ENCODE assay signal across 13 mouse cellular contexts in genomic region chr4:81332439-81332841, GRCm38 (mm10).
DNase-seq lines count a peak whose midpoint lies in the region; ATAC-seq and TF ChIP-seq lines count a peak whose summit lies in the region.
"Had no signal": no experiment of that assay in that cellular context is flagged by ENCODE, and none has a peak within 500 bp of the region (broad histone marks: within the 10 kb centered on the region; RNA-seq: fewer than 3 reads in every experiment).

No protein-coding gene starts in this region.

- H3K27me3 ChIP-seq in limb, embryonic 11.5 days (ENCODE audit: control insufficient read depth, insufficient read depth, low read length) = no peaks in the 10 kb centered on the region
- no peaks in the 10 kb centered on the region for H3K27me3 ChIP-seq in limb, embryonic 10.5 days (ENCODE audit: low read depth, poor library complexity, severe bottlenecking)
- no peaks in the 10 kb centered on the region for H3K27me3 ChIP-seq in forebrain, embryonic 15.5 days
- H3K27me3 ChIP-seq in limb, embryonic 14.5 days (ENCODE audit: control insufficient read depth, insufficient read depth, low read length) = no peaks in the 10 kb centered on the region
- H3K27me3 ChIP-seq in stomach, embryonic 16.5 days (ENCODE audit: control insufficient read depth, insufficient read depth, low read length) = no peaks in the 10 kb centered on the region

- 0 out of 2 replicates have a peak, but pooled peaks have one; percentile 51 for ATAC-seq in limb, embryonic 11.5 days (ENCODE audit: insufficient number of reproducible peaks, low FRiP score, low TSS enrichment, low read depth)
- peak; percentile 44; the same call in 1 of the 2 replicates for ATAC-seq in forebrain, embryonic 15.5 days (replicated peaks)
- ATAC-seq in limb, embryonic 14.5 days (ENCODE audit: low FRiP score, low read depth) = peak; percentile 19; the same call in 1 of the 2 replicates
- no peak for ATAC-seq in stomach, embryonic 16.5 days (ENCODE audit: insufficient read depth, low FRiP score)
- ATAC-seq: CD4-positive, CD25-positive, alpha-beta regulatory T cell, adult 4 months had no signal

- TF ChIP-seq POLR2A in limb, embryonic 14.5 days (IDR thresholded peaks at IDR 0.05; ENCODE audit: borderline replicate concordance, extremely low read depth, insufficient read depth, insufficient read length) = no peak
- no peak for TF ChIP-seq POLR2A in lung, adult 2 months (IDR thresholded peaks at IDR 0.05; ENCODE audit: borderline replicate concordance, extremely low read depth, low read depth, low read length)

- DNase-seq in limb, embryonic 11.5 days (ENCODE audit: low spot score) = no peak
- no peak for DNase-seq in limb, embryonic 10.5 days (ENCODE audit: low spot score)
- peak; percentile 40 for DNase-seq in limb, embryonic 14.5 days (ENCODE audit: low spot score)
- no peak for DNase-seq in heart, adult 11 months
- DNase-seq in lung, adult 2 months = no peak
- no peak for DNase-seq in right cerebral cortex, postnatal 25 days
- DNase-seq: cerebellum, adult 8-10 months; kidney, postnatal 10 days; lung, adult 18-20 months had no signal

- peaks cover 4% of the 10 kb centered on the region; the same call in 1 of the 2 replicates for H3K4me1 ChIP-seq in limb, embryonic 11.5 days (ENCODE audit: control insufficient read depth, insufficient read depth, low read length)
- 0 out of 2 replicates have a peak, but pooled peaks cover 4% of the 10 kb centered on the region for H3K4me1 ChIP-seq in limb, embryonic 10.5 days
- peaks cover 19% of the 10 kb centered on the region for H3K4me1 ChIP-seq in forebrain, embryonic 15.5 days
- peaks cover 28% of the 10 kb centered on the region for H3K4me1 ChIP-seq in limb, embryonic 14.5 days (ENCODE audit: control insufficient read depth, insufficient read depth, low read length)
- H3K4me1 ChIP-seq in stomach, embryonic 16.5 days (ENCODE audit: control insufficient read depth, insufficient read depth, low read length) = peaks cover 8% of the 10 kb centered on the region; the same call in 1 of the 2 replicates
- no peaks in the 10 kb centered on the region for H3K4me1 ChIP-seq in lung, adult 2 months (ENCODE audit: control insufficient read depth, insufficient read depth, low read length)

- WGBS in limb, embryonic 11.5 days = 74% methylated on average over 6 of the region's 6 CpGs
- WGBS in limb, embryonic 10.5 days = 84% methylated on average over 6 of the region's 6 CpGs
- 35% methylated on average over 6 of the region's 6 CpGs for WGBS in forebrain, embryonic 15.5 days
- WGBS in limb, embryonic 14.5 days = 54% methylated on average over 6 of the region's 6 CpGs
- WGBS in stomach, embryonic 16.5 days = 59% methylated on average over 6 of the region's 6 CpGs
- 69% methylated on average over 6 of the region's 6 CpGs for WGBS in lung, adult 2 months

- no peaks in the 10 kb centered on the region for H3K9me3 ChIP-seq in limb, embryonic 11.5 days (ENCODE audit: control insufficient read depth, low read length)
- H3K9me3 ChIP-seq in limb, embryonic 10.5 days (replicated peaks) = no peaks in the 10 kb centered on the region
- no peaks in the 10 kb centered on the region for H3K9me3 ChIP-seq in forebrain, embryonic 15.5 days
- H3K9me3 ChIP-seq in limb, embryonic 14.5 days (ENCODE audit: control insufficient read depth, low read length) = no peaks in the 10 kb centered on the region
- no peaks in the 10 kb centered on the region for H3K9me3 ChIP-seq in stomach, embryonic 16.5 days (replicated peaks; ENCODE audit: control insufficient read depth, low read length)

- H3K36me3 ChIP-seq in limb, embryonic 11.5 days (ENCODE audit: control insufficient read depth, insufficient read depth, low read length) = no peaks in the 10 kb centered on the region
- peaks cover 26% of the 10 kb centered on the region for H3K36me3 ChIP-seq in limb, embryonic 10.5 days
- no peaks in the 10 kb centered on the region for H3K36me3 ChIP-seq in forebrain, embryonic 15.5 days
- H3K36me3 ChIP-seq in limb, embryonic 14.5 days (ENCODE audit: control insufficient read depth, insufficient read depth, low read length) = peaks cover 3% of the 10 kb centered on the region
- H3K36me3 ChIP-seq in stomach, embryonic 16.5 days (ENCODE audit: control insufficient read depth, insufficient read depth, low read length) = no peaks in the 10 kb centered on the region

- no peak overlapping the region for H3K9ac ChIP-seq in limb, embryonic 11.5 days (ENCODE audit: low read length)
- no peak overlapping the region for H3K9ac ChIP-seq in forebrain, embryonic 15.5 days (replicated peaks)
- no peak overlapping the region for H3K9ac ChIP-seq in limb, embryonic 14.5 days (ENCODE audit: low read depth, low read length, severe bottlenecking)
- no peak overlapping the region for H3K9ac ChIP-seq in stomach, embryonic 16.5 days (ENCODE audit: low read length)

- no peak for TF ChIP-seq CTCF in lung, adult 2 months (IDR thresholded peaks at IDR 0.05; ENCODE audit: insufficient read depth, low read length)

- H3K27ac ChIP-seq in limb, embryonic 11.5 days (replicated peaks; ENCODE audit: low read depth, low read length) = no peak overlapping the region
- H3K27ac ChIP-seq in limb, embryonic 10.5 days = no peak overlapping the region
- peak overlapping the region; percentile 68 for H3K27ac ChIP-seq in forebrain, embryonic 15.5 days (replicated peaks)
- 0 out of 2 replicates have a peak overlapping the region, but pooled peaks have one; percentile 10 for H3K27ac ChIP-seq in limb, embryonic 14.5 days (replicated peaks; ENCODE audit: low read depth, low read length)
- peak overlapping the region; percentile 32 for H3K27ac ChIP-seq in stomach, embryonic 16.5 days (ENCODE audit: low read length)

- no peak overlapping the region for H3K4me3 ChIP-seq in limb, embryonic 11.5 days (ENCODE audit: low read depth, low read length)
- H3K4me3 ChIP-seq in limb, embryonic 10.5 days = no peak overlapping the region
- H3K4me3 ChIP-seq in forebrain, embryonic 15.5 days = no peak overlapping the region
- no peak overlapping the region for H3K4me3 ChIP-seq in limb, embryonic 14.5 days (replicated peaks; ENCODE audit: low read length)
- H3K4me3 ChIP-seq in stomach, embryonic 16.5 days (replicated peaks; ENCODE audit: low read length) = no peak overlapping the region
- H3K4me3 ChIP-seq in lung, adult 2 months (replicated peaks; ENCODE audit: extremely low read depth, low read depth, low read length) = no peak overlapping the region
- H3K4me3 ChIP-seq: erythroblast, embryonic 14.5 days had no signal

- H3K4me2 ChIP-seq in limb, embryonic 11.5 days (ENCODE audit: low read depth, severe bottlenecking) = no peak overlapping the region
- H3K4me2 ChIP-seq in forebrain, embryonic 15.5 days (replicated peaks) = no peak overlapping the region
- H3K4me2 ChIP-seq in limb, embryonic 14.5 days (replicated peaks; ENCODE audit: low read depth, low read length, severe bottlenecking) = no peak overlapping the region
- H3K4me2 ChIP-seq in stomach, embryonic 16.5 days (ENCODE audit: low read depth, low read length) = no peak overlapping the region

Comparison
In these comparisons a context has a peak if more than half of its experiments do, and no peak if none do; other contexts are left out.
1. H3K27ac ChIP-seq: peak in forebrain, embryonic 15.5 days (single experiment), limb, embryonic 14.5 days (single experiment) and stomach, embryonic 16.5 days (single experiment); none in limb, embryonic 11.5 days (single experiment) and limb, embryonic 10.5 days (single experiment).